Mouse (Mus musculus) olfactory bulb, adult 2 months (tissue): ENCODE measurements around the gene Hpcal4.

Source experiments
- CTCF ChIP-seq: fragments of 200-500 bp; IDR thresholded peaks from 2 replicates; pipeline ENCODE4 v1.5.1; 2012; ENCODE audit warnings: low read depth, mild to moderate bottlenecking, low read length, moderate library complexity; ENCODE audit not compliant: insufficient read depth
- POLR2A ChIP-seq: fragments of 200-500 bp; IDR thresholded peaks from 2 replicates; pipeline ENCODE4 v1.6.1; 2012; ENCODE audit warnings: mild to moderate bottlenecking, low read depth, low read length, moderate library complexity; ENCODE audit not compliant: insufficient read depth

DNA sequence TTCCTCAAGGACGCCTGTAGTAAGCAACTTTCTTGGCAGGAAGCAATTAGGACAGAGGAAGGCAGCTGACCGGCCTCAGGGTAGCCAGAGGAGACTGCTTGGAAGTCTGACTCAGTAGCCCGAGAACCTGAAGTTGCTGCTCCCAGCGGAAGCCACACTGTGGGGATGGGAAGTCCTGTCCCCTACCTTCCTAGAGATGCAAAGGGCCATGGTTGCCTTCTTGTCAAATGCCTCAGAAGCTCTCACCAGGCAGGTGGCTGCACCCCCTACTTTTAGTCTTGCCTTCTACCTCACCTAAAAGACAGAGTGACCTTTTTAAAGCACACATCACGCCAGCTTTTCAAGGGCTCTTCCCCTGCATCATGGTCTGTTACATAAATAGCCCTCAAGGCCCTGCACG lies 13.7 kb downstream of the Hpcal4 start:
- no peak for TF ChIP-seq CTCF
- TF ChIP-seq POLR2A = no peak
